Mouse (Mus musculus) 3T3-L1 (cell line): Measurements from ENCODE around the gene C1qtnf3.
"Not testable (repeated sequence)": the region's sequence is repeated elsewhere in the genome, so short reads cannot be mapped to it uniquely, and the experiment has no call there.

ENCODE experiments used
- DNase-seq: peaks from one replicate; pipeline ENCODE4 v3.0.0-alpha.2; 2015; ENCODE audit warnings: low read depth, low spot score

Gene C1qtnf3

GRCm38 (mm10) chr15:10956706-10957105, 4.6 kb downstream of the C1qtnf3 start:
- DNase-seq, result peak; percentile 28

GRCm38 (mm10) chr15:10959277-10960026, 7.3 kb downstream of the C1qtnf3 start:
- no peak for DNase-seq

- DNase-seq, result no peak
Measured at GRCm38 (mm10) chr15:10960267-10960666, 8.1 kb downstream of the C1qtnf3 start.

- DNase-seq, result no peak
Measured at GRCm38 (mm10) chr15:10962601-10963000, 10.5 kb downstream of the C1qtnf3 start.

GRCm38 (mm10) chr15:10969439-10969838, 17.3 kb downstream of the C1qtnf3 start:
- peak; percentile 48 for DNase-seq

- DNase-seq, result no peak
Measured at GRCm38 (mm10) chr15:10970777-10971176, 18.6 kb downstream of the C1qtnf3 start.

- DNase-seq, result no peak
Measured at GRCm38 (mm10) chr15:10977151-10977550, 25.0 kb downstream of the C1qtnf3 start.

- DNase-seq, result no peak
Measured at GRCm38 (mm10) chr15:10980712-10981111, 28.6 kb downstream of the C1qtnf3 start.

- peak; percentile 93 for DNase-seq
Measured at GRCm38 (mm10) chr15:10981377-10982063, 29.4 kb downstream of the C1qtnf3 start, which contains the start of gene Amacr. Amacr (plus strand) TSS chr15:10981756.

GRCm38 (mm10) chr15:10982064-10982435, 29.9 kb downstream of the C1qtnf3 start:
- DNase-seq, result no peak

GRCm38 (mm10) chr15:10985756-10986155, 33.6 kb downstream of the C1qtnf3 start:
- DNase-seq, result no peak

- DNase-seq, result not testable (repeated sequence)
Measured at GRCm38 (mm10) chr15:10986477-10986876, 34.3 kb downstream of the C1qtnf3 start.

- peak; percentile 11 for DNase-seq
Measured at GRCm38 (mm10) chr15:10990411-10990810, 38.3 kb downstream of the C1qtnf3 start.

GRCm38 (mm10) chr15:10991566-10991965, 39.4 kb downstream of the C1qtnf3 start:
- peak; percentile 70 for DNase-seq

GRCm38 (mm10) chr15:10999832-11000231, 47.7 kb downstream of the C1qtnf3 start:
- peak; percentile 19 for DNase-seq

GRCm38 (mm10) chr15:11000421-11000820, 48.3 kb downstream of the C1qtnf3 start, which contains the start of gene Slc45a2:
Slc45a2 (plus strand) TSS chr15:11000721.
- no peak for DNase-seq

- DNase-seq, result no peak
Measured at GRCm38 (mm10) chr15:11003791-11004190, 51.7 kb downstream of the C1qtnf3 start.

GRCm38 (mm10) chr15:11004646-11005045, 52.5 kb downstream of the C1qtnf3 start:
- DNase-seq, result no peak

GRCm38 (mm10) chr15:11008756-11009155, 56.6 kb downstream of the C1qtnf3 start:
- peak; percentile 60 for DNase-seq

- no peak for DNase-seq
Measured at GRCm38 (mm10) chr15:11010976-11011548, 58.9 kb downstream of the C1qtnf3 start.

GRCm38 (mm10) chr15:11014931-11015330, 62.8 kb downstream of the C1qtnf3 start:
- no peak for DNase-seq

- DNase-seq, result no peak
Measured at GRCm38 (mm10) chr15:11026801-11027561, 74.8 kb downstream of the C1qtnf3 start.
